Mouse (Mus musculus): ENCODE measurements around the gene Pgbd1. TPM values are rescaled to one million over a fixed set of nuclear protein-coding genes. Genes with fewer than 3 reads are reported as not detected.
"Not testable (repeated sequence)": the region's sequence is repeated elsewhere in the genome, so short reads cannot be mapped to it uniquely, and the experiment has no call there.

Gene Pgbd1
- total RNA-seq, 2 experiments from 2014 or later = 0.30 to 0.42 TPM

DNA sequence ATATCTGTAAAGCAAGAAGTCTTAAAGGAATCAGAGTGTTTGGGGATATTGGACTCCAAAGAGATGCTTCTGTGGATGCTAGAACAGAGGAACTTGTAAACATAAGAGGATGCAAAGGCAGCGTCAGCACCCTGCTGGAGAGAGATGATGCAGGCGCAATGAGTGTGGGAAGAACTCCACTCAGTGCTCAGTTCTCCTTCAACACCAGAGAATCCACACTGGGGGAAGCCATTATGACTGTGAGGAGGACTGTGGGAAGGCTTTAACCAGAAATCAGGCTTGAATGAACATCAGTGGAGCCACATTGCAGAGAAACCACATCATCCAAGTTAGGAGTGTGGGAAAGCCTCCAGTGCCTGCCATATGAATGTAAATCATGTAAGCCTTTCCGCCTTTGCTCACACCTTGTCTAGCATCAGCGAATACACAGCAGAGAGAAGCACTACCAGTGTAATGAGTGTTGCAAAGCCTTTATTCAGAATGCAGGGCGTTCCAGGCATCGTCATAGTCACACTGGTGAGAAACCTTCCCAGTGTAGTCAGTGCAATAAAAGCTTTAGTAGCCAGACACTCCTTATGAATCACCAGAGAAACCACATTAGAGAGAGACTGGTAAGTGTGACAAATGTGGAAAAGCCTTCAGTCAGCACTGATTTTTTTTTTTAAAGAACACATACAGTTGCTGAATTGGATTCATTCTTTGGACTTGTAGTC is 23.4 kb downstream of the Pgbd1 start:
- no peak for DNase-seq
- intact Hi-C loops (cut with DNase I) = no loop called here

DNA sequence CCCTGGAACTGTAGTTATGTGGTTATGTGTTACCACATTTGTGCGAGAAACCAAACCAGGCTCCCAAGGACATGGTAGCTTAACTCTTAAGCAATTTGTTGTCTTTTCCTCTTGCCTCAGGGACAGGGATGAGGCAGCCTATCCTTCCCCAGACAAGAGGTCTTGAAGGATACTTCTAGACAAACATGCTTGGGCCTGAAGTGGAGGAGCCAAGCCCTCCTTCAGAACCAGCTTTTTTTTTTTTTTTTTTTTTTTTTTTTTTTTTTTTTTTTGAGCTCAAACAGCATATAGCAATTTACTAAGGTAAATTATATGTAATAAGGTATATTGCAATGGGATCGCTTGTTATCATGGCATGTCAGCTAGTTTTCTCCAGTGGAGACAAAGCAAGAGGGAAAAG is 25.1 kb downstream of the Pgbd1 start:
- intact Hi-C loops (cut with DNase I) = no loop called here
- no peak for DNase-seq

DNA sequence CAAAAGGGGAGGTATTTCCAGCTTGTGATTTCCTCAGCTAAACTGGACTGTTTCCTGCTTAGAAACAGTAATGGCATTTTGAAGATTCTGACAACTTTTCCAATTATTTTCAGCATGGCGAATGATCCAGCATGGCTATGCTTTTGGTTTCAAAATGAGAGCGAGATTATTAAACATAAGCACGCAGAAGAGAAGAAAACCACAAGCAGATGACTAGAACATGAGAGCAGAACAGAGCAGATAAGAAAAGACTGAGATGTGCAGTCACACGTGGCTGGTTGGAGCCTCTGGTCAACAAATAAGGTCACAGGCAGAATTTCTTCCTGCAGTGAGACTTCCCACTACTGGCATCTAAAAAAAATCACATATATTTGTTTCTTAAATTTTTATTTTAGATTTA is 25.6 kb downstream of the Pgbd1 start:
- intact Hi-C loops (cut with DNase I) = no loop called here
- DNase-seq = no peak

DNA sequence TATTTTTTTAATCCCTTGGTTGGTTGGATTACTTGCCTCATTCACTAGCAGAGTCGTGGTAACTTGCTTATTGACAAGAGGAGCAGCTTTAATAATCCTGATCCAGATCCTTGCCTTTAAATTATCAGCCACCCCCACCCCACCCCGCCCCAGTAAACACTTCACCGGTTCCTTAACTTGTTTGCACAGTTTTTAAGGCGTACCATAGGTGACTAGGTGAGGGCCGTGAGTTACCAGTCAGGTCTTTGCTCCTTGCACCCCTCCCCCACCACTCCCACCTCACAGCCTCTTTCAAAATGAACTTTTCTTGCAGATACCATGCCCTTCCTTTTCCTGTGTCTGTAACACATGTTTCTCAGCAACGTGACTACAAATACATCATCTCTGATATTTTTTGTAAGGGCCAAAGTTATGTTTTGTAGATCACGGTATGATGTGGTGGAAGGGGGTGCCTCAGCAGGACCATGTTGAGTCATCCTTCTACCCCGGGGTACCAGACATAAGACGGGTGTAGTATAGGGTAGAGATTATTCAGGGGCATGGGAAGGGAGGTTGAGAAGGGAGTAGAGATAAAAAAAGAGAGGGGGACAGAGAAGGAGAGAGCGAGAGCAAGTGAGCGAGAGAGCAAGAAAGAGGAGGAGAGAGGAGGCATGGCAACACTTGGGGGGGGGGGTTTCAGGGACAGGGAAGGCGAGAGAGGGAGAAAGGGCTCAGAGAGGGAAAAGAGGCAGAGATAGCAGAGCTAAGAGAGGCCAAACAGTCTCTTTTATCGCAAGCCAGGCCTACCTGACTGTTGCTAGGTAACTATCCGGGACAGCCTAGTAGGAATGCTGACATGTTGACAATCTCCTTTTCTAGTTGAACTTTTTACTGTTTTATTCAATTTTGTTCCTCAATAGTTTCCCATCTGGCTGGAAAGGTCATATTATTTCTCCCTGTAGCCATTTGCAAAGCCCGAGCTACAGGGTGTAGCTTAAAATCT is 26.3 kb downstream of the Pgbd1 start:
- intact Hi-C loops (cut with DNase I) = no loop called here
- DNase-seq = no peak

DNA sequence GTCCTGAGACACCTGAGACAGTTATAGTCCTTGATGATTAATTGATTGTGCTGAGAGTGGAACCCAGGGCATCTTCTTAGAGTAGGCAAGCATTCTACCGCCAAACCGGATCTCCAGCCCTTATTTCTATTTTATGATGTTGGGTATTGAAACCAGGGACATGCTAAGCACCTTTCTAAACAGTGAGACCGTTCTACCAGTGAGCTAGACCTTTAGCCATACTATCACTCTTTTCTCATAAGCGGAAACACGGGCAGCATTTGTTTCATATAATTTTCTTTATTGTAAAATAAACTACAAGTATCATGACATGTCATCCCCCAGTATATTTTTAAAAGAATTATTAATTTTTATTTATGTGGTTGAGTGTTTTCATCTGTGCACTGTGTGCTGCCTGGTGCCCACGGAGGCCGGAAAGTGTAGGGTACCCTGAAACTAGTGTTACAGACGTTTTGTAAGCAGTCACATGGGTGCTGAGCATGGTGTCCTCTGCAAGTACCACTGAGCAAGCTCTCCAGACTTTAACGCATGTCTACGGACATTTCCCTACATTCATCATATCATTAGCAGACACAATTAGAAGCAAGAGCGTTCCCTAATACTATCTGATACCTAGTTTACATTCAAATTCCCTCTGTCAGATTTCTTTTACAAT is 31.9 kb downstream of the Pgbd1 start:
- no peak for DNase-seq
- intact Hi-C loops (cut with DNase I) = loop anchor here (10.0 kb wide), 2 partner anchors 96 to 306 kb away; partner anchors contain the start of genes Gm11273, Hist1h2ai, Hist1h2bl and Hist1h3h

DNA sequence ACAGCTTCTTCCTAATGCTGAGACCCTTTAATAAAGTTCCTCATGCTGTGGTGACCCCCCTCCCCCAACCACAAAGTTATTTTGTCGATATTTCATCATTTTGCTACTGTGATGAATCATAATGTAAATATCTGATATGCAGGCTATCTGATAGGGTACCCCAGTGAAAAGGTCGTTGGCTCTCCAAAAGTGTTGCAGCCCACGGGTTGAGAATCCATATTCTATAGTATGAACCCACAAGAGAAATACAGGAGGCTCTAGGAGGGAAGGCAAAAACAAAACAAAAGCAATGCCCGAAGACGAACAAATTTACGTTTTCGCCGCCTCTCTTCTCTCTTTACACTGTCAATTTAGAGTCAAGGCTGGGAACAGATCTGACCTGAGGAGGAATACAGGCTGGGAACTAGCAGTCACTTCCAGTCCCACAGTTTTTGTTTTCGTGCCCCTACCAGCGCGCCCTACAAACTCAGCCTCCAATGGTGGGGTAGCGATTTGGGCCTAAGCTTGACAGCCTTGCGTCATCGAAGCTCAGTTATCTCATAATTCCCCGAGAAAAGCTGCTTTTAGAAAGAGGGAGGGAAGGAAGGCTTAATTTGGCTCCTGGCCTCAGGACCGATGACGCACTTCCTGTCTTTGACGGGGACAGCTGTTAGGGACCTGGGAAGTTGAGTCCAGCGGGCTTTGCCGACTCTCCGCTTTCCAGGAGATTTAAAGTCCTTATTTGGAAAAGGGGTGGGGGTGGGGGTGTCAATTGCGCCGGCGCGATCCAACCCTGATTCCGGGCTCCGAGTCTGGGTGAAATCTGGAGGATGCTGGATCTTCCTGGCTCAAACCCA is 32.7 kb downstream of the Pgbd1 start:
- DNase-seq = peak; percentile 82 to 83
- intact Hi-C loops (cut with DNase I) = loop anchor here (10.0 kb wide), 2 partner anchors 97 to 307 kb away; partner anchors contain the start of genes Gm11273, Hist1h2ai, Hist1h2bl and Hist1h3h

DNA sequence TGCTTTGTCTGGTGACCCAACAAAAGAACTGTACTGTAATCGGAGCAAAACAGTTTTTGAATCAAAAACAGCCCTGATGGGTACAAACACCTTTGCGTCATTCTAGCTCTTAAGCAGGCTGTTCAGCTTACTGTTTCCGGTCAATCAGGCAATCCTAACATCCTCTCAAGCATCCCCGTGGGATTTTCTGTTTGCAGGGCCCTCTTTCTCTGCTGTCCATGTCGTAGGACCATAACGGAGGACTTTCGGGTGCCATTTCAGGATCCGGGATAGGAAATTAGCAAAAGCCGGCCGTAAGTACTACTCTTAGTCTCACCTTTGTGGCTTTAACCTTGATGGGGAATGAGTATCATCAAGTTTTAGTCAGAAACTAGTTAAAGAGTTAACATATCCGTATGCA is 33.5 kb downstream of the Pgbd1 start:
- peak; percentile 4 to 20 for DNase-seq
- intact Hi-C loops (cut with DNase I) = loop anchor here (10.0 kb wide), 2 partner anchors 97 to 307 kb away; partner anchors contain the start of genes Gm11273, Hist1h2ai, Hist1h2bl and Hist1h3h

DNA sequence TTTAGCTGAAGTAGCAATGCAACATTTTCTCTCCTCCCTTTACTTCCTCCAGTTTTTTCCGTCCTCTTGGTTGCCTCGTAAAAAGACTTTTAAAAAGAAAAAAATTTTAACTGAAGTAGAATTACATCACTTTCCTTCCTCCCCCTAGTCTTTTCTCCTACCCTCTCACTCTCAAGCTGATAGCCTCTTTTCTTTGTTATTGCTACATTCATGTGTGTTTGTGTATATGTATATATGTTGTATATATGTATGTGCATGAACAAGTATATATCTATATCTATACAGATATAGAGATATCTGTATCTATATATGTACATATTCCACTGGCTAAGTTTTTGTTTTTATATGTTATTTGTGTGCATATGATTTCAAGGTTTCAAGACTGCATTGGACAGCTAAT is 38.0 kb downstream of the Pgbd1 start:
- DNase-seq = no peak
- intact Hi-C loops (cut with DNase I) = loop anchor here (1.0 to 10.0 kb wide), 6 partner anchors 38 to 312 kb away; partner anchors contain the start of genes Gm11273, Hist1h2ai, Hist1h2bl and Hist1h3h

DNA sequence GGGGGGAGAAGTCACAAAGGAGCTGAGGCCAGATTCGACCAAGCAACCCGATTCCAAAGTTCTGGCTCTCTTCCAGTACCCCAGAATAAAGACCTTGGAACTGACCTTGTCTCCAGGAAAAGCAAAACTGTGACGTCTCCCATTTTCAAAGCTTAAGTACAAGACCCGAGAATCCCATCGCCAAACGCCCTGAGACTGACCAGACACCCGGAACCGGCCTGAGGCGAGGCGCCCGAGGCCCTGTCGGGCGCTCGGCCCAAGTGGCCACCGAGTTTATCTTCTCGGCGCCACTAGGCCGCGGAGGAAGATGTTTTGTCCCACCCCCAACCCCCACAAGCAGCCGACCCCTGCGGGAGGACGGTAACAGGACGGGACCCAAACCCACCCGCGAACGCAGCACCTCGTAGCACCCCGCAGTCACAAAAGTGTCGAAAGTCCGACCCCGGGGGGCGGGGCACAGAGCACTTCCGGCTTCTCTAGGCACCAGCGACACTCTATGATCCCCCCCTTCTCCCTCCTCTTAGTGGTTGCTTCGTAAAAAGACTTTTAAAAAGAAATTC is 38.5 kb downstream of the Pgbd1 start, which contains the start of gene Zkscan3:
TSS of gene Zkscan3 (minus strand) at position 469 of the 560 bp plus-strand sequence.
- intact Hi-C loops (cut with DNase I) = loop anchor here (1.0 to 10.0 kb wide), 6 partner anchors 38 to 312 kb away; partner anchors contain the start of genes Gm11273, Hist1h2ai, Hist1h2bl and Hist1h3h
- peak; percentile 88 to 89 for DNase-seq

DNA sequence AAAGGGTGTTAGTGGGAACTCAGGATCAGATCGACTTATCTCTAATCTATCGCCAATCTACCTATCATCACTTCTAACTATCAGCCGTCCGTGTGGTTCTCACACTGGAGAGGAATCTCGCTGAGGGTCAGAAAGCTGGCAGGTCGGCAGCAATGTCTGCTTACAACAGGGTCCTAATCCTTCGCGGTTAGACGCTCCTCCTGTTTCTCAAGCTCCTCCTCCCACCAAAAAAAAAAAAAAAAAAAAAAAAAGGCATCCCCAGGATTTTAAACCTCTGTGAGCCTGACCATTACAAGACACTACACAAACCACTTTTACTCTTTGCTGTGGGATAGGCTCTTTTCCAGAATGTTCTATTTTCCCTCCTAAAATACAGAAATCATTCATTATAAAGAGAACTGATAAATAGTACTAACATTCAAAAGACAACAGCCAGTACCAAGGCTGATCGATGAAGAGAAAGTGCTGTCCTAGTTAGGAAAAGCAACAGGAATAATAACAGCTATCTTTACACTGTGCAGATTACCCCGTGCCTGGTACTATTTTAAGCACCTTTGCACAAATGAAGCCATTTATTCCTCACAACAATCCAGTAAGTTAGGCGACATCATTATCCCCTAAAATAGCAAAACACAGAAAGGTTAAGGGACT is 39.1 kb downstream of the Pgbd1 start:
- intact Hi-C loops (cut with DNase I) = loop anchor here (1.0 to 10.0 kb wide), 6 partner anchors 39 to 313 kb away; partner anchors contain the start of genes Gm11273, Hist1h2ai, Hist1h2bl and Hist1h3h
- no peak for DNase-seq

DNA sequence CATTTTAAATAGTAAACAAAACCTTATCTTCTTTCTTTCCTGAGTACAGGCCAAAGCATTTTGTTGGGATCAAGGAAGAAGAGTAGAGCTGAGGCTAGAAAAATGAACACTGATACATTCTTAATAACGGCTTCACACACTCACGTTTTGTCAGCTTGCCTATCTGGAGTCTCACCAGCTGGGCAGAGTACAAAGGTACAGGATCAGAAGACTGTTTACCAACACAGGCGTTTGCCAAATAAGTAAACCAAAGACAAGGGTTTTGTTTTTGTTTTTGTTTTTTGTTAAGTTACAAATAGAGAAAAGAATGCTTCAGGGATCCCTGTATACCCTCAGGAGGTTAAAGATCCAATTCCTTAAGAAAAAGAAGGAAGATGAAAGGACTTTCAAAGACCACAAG is 39.7 kb downstream of the Pgbd1 start:
- intact Hi-C loops (cut with DNase I) = loop anchor here (10.0 kb wide), 2 partner anchors 104 to 314 kb away; partner anchors contain the start of genes Gm11273, Hist1h2ai, Hist1h2bl and Hist1h3h
- DNase-seq = no peak

DNA sequence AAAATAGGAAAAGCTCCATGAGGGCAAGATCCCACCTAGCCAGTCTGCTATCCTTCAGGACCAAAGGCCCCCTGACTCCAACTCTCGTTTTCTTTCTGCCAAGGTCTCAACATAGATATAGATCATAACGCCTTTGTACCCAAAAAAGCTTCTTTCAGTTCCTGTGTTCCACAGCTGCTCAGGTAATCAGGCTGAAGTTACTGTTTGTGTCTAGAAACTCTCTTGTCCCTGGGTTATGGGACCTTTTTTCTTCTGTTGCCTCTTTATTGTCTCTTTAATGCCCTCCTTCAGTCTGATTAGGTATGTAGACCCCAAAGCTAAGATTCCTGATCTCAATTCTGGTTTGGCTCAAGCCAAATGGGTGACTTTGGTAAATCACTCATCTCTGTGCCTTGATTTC is 43.4 kb downstream of the Pgbd1 start:
- DNase-seq = no peak
- intact Hi-C loops (cut with DNase I) = no loop called here

DNA sequence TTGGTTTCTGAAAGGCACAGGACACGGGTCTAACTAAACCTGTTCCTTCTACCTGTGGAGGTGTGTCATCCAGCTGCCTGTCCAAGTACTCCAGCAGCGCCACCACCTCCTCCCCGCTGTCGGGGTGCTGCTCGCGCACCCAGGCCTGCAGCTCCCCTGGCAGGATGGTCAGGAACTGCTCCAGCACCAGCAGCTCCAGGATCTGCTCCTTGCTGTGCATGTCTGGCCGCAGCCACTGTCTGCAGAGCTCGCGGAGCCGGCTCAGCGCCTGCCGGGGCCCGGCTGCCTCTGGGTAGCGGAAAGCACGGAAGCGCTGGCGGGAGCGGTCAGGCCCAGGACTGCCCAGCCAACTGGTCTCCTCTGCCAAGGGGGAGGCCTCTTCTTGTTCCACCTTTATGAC is 44.8 kb downstream of the Pgbd1 start:
- peak; percentile 19 to 26 for DNase-seq
- intact Hi-C loops (cut with DNase I) = not testable (repeated sequence)

DNA sequence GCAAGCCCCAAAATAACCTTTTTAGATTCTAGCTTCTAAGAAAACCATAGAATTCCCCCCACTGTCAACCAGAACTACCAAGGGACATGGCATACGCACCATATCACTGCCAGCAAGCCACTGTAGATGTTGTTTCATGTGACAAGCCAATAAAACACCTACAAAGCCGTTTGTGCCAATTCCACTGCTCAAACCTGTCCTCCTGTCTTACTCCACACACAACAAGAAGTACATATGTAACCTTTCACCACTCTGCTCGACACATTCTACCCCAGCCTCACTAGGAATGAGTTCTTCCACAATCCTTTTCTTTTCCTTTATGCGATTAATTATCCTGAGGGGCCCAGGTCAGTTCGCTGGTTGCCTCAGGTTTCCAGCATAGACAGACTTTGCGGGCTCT is 45.2 kb downstream of the Pgbd1 start:
- intact Hi-C loops (cut with DNase I) = no loop called here
- DNase-seq = no peak

DNA sequence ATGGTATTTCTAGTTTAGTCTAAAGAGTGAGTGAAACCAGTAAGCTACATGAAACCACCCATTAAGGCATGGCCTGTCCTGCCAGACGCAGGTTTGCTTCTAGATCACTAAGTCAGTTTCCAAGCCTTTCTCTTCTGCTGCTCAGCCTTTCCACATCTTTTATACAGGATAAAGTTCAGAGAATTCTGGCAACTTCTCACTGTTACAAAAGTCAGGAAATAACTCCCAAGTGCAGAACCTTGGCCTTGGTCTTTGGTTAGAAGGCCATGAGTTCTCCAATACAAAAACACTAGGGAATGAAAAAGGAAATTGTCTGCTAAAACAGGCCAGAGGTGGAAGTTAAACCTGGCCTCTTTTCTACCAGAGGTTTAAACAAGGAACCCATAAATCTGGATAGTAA is 45.6 kb downstream of the Pgbd1 start:
- intact Hi-C loops (cut with DNase I) = no loop called here
- no peak for DNase-seq

DNA sequence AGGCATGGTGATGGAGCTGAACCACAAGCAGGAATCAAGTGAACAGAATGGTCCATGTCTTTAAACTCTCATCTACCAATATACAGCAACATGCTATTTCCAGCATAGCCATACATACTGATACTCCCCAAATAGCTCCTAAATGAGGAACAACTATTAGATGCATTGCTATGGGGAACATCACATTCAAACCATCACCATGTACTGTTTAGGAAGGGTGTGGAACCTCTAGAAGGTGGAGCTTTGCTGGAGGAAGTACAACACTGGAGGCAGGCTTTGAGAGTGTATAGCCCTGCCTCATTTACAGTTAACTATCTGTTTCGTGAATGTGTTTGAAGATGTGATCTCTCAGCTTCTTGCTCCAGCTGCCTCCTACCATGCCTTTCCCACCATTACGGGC is 63.1 kb downstream of the Pgbd1 start:
- intact Hi-C loops (cut with DNase I) = no loop called here
- no peak for DNase-seq

DNA sequence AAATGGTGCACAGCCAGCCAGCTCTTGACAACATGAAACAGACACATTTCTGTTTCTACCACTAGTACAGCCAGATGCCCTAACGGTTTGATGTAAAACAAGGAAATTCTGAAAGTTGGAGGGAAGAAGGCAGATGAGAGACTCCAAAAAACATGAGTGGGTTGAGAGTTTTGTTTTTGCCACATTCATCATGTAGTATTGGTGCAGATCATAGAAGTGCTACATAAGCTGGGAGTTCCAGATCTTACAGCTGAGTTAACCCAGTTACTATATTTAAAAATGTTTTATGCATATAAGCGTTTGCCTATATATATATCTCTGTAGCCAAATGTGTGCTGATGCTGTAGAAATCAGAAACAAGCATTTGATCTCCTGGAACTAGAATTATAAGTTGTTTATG is 68.2 kb downstream of the Pgbd1 start:
- no peak for DNase-seq
- intact Hi-C loops (cut with DNase I) = no loop called here

Measured in heart, postnatal 36 days (tissue).